Mouse (Mus musculus): Measurements from ENCODE around the gene Gm8890. TPM values are rescaled to one million over a fixed set of nuclear protein-coding genes. Genes with fewer than 3 reads are reported as not detected.
"Not testable (repeated sequence)": the region's sequence is repeated elsewhere in the genome, so short reads cannot be mapped to it uniquely, and the experiment has no call there.

The Gm8890 gene
- polyA plus RNA-seq (2012; rRNA removed): not detected in 2 replicates

DNA sequence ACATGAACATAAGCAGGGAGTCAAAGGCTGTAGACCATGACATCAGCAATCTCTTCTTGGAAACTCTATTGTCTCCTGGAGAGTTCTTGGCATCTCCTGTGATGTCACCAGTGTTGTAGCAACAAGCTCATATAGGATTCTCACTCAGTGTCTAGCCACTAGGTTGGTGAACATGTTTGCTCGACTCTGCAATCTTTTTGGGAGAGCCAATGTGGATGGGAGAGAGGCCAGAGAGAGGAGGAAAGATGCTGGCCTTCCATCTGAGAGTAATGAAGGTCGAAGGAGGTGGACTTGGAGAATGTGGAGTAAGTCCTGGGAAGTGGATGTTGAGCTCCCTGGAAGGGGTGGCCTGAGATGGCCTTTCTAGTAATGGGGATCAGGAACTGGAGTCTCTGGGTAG is at the start of gene Gm8890:
Gene Gm8890, plus strand, starts transcription at position 301 of the 400 bp plus-strand sequence.
- DNase-seq (ENCODE audit: extremely low spot score in 1 of 2, low spot score in 1 of 2): not testable (repeated sequence)

DNA sequence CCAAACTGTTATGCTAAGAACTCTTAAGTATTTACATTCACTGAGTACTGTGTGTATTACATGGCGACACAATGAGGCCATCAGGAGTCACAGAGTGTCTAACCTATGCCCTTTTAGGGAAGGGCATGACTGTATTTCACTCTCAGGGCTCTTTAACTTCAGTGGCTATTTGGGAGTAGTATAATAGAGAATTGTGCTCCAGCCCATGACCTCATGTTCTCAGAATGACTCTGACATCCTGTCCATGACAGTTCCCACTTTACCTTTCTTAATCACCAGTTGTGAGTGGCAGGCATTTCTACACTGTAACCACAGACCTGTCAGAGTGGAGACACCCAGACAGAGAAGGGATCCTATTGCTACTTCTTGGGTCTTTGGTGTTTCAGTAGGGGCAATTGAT is 388 bp downstream of the Gm8890 start:
- not testable (repeated sequence) for DNase-seq (ENCODE audit: extremely low spot score in 1 of 2, low spot score in 1 of 2)

Other genes with a start within 250 kb of the Gm8890 start
- not detected in 2 replicates for gene Gm8879, start 128.4 kb upstream of the Gm8890 start, polyA plus RNA-seq (2012; rRNA removed)
- not detected in 2 replicates for gene Gm5861, start 73.0 kb upstream of the Gm8890 start, polyA plus RNA-seq (2012; rRNA removed)
- gene Speer1, start 85.5 kb downstream of the Gm8890 start, polyA plus RNA-seq (2012; rRNA removed): not detected in 2 replicates
- gene Gm8897, start 160.4 kb downstream of the Gm8890 start, polyA plus RNA-seq (2012; rRNA removed): not detected in 2 replicates
- not detected in 2 replicates for gene Gm8906, start 246.7 kb downstream of the Gm8890 start, polyA plus RNA-seq (2012; rRNA removed)

All from frontal cortex, adult 2 months (tissue).